Mouse (Mus musculus) neural tube, embryonic 14.5 days (tissue): ENCODE data around the gene Fbxo47. TPM values are rescaled to one million over a fixed set of nuclear protein-coding genes. Genes with fewer than 3 reads are reported as not detected.

Experiments
- polyA plus RNA-seq: library from polyadenylated mRNA; unstranded; fragments of >200 nt; fragmentation: Nextera tagmentation; extraction: Ambion mirVana; gene quantifications from 2 replicates; pipeline ENCODE4 v1.2.1, GENCODE M21; 2014

Fbxo47 gene
- polyA plus RNA-seq, 1 experiment from 2014 or later, result 0.63 TPM

Other genes starting within 250 kb of the Fbxo47 start
- 4.7 and 5.1 TPM in 2 replicates for gene Mllt6, start 220.7 kb downstream of the Fbxo47 start, polyA plus RNA-seq
- gene Cisd3, start 198.3 kb downstream of the Fbxo47 start, polyA plus RNA-seq, result 28.3 and 38.1 TPM in 2 replicates
- 24.7 and 25.8 TPM in 2 replicates for gene Pcgf2, start 183.7 kb downstream of the Fbxo47 start, polyA plus RNA-seq
- gene Psmb3, start 180.8 kb downstream of the Fbxo47 start, polyA plus RNA-seq, result 441 and 465 TPM in 2 replicates
- 4.1 and 6.2 TPM in 2 replicates for gene Pip4k2b, start 139.4 kb downstream of the Fbxo47 start, polyA plus RNA-seq
- 13.8 and 13.9 TPM in 2 replicates for gene Cwc25, start 117.6 kb downstream of the Fbxo47 start, polyA plus RNA-seq
- gene 1700001P01Rik, start 108.2 kb downstream of the Fbxo47 start, polyA plus RNA-seq, result 0.36 TPM in 1 of 2 replicates, not detected in the other
- gene Rpl23, start 101.7 kb downstream of the Fbxo47 start, polyA plus RNA-seq, result 347 and 366 TPM in 2 replicates
- 82.9 and 99.8 TPM in 2 replicates for gene Lasp1, start 85.2 kb downstream of the Fbxo47 start, polyA plus RNA-seq
- 39.8 and 53.5 TPM in 2 replicates for gene B230217C12Rik, start 43.4 kb downstream of the Fbxo47 start, polyA plus RNA-seq
- gene Plxdc1, start 102.3 kb upstream of the Fbxo47 start, polyA plus RNA-seq, result 0.39 and 0.70 TPM in 2 replicates
- 6.1 and 11.0 TPM in 2 replicates for gene Arl5c, start 112.0 kb upstream of the Fbxo47 start, polyA plus RNA-seq
- gene Cacnb1, start 138.9 kb upstream of the Fbxo47 start, polyA plus RNA-seq, result 32.4 and 37.1 TPM in 2 replicates
- 656 and 678 TPM in 2 replicates for gene Rpl19, start 142.6 kb upstream of the Fbxo47 start, polyA plus RNA-seq
- gene Stac2, start 169.3 kb upstream of the Fbxo47 start, polyA plus RNA-seq, result 16.0 and 18.1 TPM in 2 replicates